Mouse (Mus musculus): ENCODE results near the gene Gm20479.

Gm20479 gene

DNA sequence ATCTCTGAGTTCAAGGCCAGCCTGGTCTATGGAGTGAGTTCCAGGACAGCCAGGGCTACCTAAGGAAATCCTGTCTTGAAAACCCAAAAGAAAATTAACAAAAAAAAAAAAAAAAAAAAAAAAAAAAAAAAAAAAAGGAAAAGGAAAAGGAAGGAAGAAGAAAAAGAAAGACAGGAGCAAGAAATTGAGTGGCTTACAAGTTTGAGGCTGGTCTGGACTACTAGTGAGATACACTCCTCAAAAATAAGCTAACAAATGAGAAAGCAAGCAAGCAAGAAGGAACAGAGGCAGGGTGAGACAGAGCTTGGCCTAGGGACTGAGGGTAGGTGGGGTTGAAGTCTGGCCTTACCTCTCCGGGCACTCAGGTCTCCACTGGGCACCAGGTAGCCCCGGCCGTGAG, 47.4 kb downstream of the Gm20479 start:
- DNase-seq: no peak

GRCm38 (mm10) chr7:27308821-27309549, 48.2 kb downstream of the Gm20479 start:
- DNase-seq: no peak

DNA sequence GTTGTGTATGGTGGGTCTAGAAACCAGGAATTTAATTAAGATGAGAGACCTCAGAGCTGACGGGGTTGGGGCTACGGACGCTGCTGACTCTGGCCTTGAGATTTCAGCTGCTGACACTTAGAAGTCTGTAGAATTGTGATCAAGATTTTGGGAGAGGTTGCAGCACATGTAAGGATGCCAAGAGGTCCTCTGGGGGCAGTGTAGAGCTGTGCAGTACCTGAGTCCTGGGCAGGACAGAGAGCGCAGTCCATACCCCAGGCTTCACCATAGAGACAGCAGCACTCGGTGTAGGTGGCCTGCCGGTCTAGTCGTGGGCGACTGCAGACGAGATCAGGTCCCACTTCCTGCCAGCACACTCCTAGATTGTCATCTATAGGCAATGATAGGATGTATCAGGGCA, 49.7 kb downstream of the Gm20479 start:
- no peak for DNase-seq

DNA sequence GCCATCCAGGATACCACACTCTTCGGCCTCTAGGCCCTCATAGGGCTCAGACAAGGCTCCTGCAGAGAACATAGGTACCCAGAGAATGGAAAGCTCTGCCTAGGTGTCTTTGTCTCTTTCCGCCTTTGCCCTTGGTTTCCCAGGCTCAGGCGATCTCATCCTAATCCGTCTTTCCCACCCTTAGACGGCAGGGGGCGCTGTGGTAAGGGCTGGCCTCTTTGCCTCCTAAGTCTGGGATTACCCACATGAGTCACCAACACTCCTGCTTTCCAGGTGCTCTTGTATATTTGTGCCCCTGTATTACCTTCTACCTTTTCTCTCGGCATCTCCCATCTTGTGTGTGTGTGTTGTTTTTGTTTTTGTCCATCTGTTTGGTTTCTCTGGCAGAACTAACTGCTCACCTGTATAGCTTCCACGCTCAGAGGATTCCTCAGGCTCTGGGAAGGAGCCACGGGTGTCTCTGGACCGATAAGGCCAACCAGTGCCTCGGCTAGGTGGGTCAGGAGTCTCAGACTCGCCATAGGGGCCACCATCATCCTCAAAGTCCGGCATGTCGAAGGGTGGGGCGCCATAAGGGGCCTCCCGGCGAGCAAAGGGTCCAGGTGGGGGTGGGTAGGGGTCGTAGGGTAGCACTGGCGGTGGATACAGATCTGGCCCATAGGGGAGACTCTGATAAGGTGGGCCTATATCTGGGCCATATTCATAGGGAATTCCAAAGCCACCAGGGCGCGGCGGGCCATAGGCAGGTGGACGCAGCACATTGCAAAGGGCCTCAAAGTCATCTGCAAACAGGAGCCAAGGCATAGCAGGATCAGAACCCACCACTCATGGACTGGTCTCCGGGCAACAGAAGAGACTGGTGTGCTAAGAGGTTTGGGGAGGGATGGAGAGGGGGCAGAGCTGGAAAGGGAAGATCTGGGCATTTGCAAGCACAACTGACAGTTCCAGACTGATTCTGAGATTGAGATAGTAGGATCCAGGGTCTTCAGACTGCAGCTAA, 50.8 kb downstream of the Gm20479 start:
- no peak for DNase-seq

- DNase-seq: no peak
These were observed 52.0 kb downstream of the Gm20479 start for GRCm38 (mm10) chr7:27305091-27305730.
